Mouse (Mus musculus) lung, embryonic 14.5 days (tissue): ENCODE data around the gene Ptrh1. TPM values are rescaled to one million over a fixed set of nuclear protein-coding genes. Genes with fewer than 3 reads are reported as not detected.

ENCODE experiments used
- ATAC-seq: fragments of 200-750 bp; cut with Nextera tagmentation; 2 replicates; pipeline ENCODE4 v1.8.0; 2017; ENCODE audit warnings: mild to moderate bottlenecking, moderate TSS enrichment, moderate library complexity; ENCODE audit not compliant: insufficient read depth
- DNase-seq: peaks from one replicate; pipeline ENCODE4 v3.0.0-alpha.2; 2015
- H3K27ac ChIP-seq: fragments of 300-500 bp; sonication (generic); 2 replicates; pipeline ENCODE4 v1.5.1; 2014; ENCODE audit warnings: low read depth, mild to moderate bottlenecking, moderate library complexity
- H3K27me3 ChIP-seq: fragments of 300-500 bp; sonication (generic); 2 replicates; pipeline ENCODE4 v1.6.1; 2014; ENCODE audit warnings: low read length, control low read depth; ENCODE audit not compliant: insufficient read depth
- H3K36me3 ChIP-seq: fragments of 300-500 bp; sonication (generic); 2 replicates; pipeline ENCODE4 v1.6.1; 2014; ENCODE audit warnings: control low read depth; ENCODE audit not compliant: insufficient read depth
- H3K4me1 ChIP-seq: fragments of 300-500 bp; sonication (generic); 2 replicates; pipeline ENCODE4 v1.6.1; 2014; ENCODE audit warnings: antibody characterized with exemption, control low read depth; ENCODE audit not compliant: insufficient read depth
- H3K4me2 ChIP-seq: fragments of 300-500 bp; sonication (generic); 2 replicates; pipeline ENCODE4 v1.6.1; 2014; ENCODE audit warnings: mild to moderate bottlenecking
- H3K4me3 ChIP-seq: fragments of 300-500 bp; sonication (generic); 2 replicates; pipeline ENCODE4 v1.5.1; 2014; ENCODE audit warnings: low read depth, low read length
- H3K9ac ChIP-seq: fragments of 300-500 bp; sonication (generic); 2 replicates; pipeline ENCODE4 v1.6.1; 2014
- H3K9me3 ChIP-seq: fragments of 300-500 bp; sonication (generic); 2 replicates; pipeline ENCODE4 v1.6.1; 2016; ENCODE audit warnings: low read depth, low read length, control low read depth
- CTCF ChIP-seq: IDR thresholded peaks from 2 replicates; pipeline ENCODE4 v1.5.1; 2016; ENCODE audit warnings: antibody characterized with exemption, low read depth
- WGBS: fragments of 180-500 bp; shearing (Covaris S2); extraction: QIAGEN DNeasy Blood & Tissue Kit; methylation state at CpG from one replicate; pipeline ENCODE4 v1.1.7; 2014; 5-methylcytosine and 5-hydroxymethylcytosine counted together
- polyA plus RNA-seq: library from polyadenylated mRNA; unstranded; fragments of >200 nt; fragmentation: Nextera tagmentation; extraction: Ambion mirVana; gene quantifications from 2 replicates; pipeline ENCODE4 v1.2.1, GENCODE M21; 2014

The Ptrh1 gene
- polyA plus RNA-seq, 1 experiment from 2014 or later = 4.4 TPM

- DNase-seq (no peak), ATAC-seq (no peak)
- Histone ChIP-seq H3K4me1 (peaks cover 6% of the 10 kb centered on the region; the same call in 1 of the 2 replicates), H3K9me3 (no peaks in the 10 kb centered on the region), H3K4me2 (no peak overlapping the region), H3K36me3 (no peaks in the 10 kb centered on the region), H3K27me3 (no peaks in the 10 kb centered on the region), H3K4me3 (no peak overlapping the region), H3K27ac (no peak overlapping the region; the same call in 1 of the 2 replicates), H3K9ac (no peak overlapping the region)
- no peak for TF ChIP-seq CTCF
- 88% methylated on average over 1 of the region's 1 CpGs for WGBS
Measured at GRCm38 (mm10) chr2:32824778-32825177, 49.2 kb downstream of the Ptrh1 start.

GRCm38 (mm10) chr2:32825796-32826195, 50.2 kb downstream of the Ptrh1 start:
- Histone ChIP-seq H3K4me2 (no peak overlapping the region), H3K4me1 (peaks cover 6% of the 10 kb centered on the region; the same call in 1 of the 2 replicates), H3K9ac (no peak overlapping the region), H3K9me3 (no peaks in the 10 kb centered on the region), H3K27ac (no peak overlapping the region), H3K27me3 (no peaks in the 10 kb centered on the region), H3K36me3 (no peaks in the 10 kb centered on the region), H3K4me3 (no peak overlapping the region)
- WGBS = 79% methylated on average over 6 of the region's 6 CpGs
- no peak for DNase-seq
- TF ChIP-seq CTCF = no peak
- no peak for ATAC-seq

Other genes starting within 250 kb of the Ptrh1 start
- 18.4 and 19.9 TPM in 2 replicates for gene Fam102a, start 240.5 kb upstream of the Ptrh1 start, polyA plus RNA-seq
- gene Dpm2, start 204.9 kb upstream of the Ptrh1 start, polyA plus RNA-seq = 94.9 and 98.5 TPM in 2 replicates
- 0.50 and 0.70 TPM in 2 replicates for gene Pip5kl1, start 201.0 kb upstream of the Ptrh1 start, polyA plus RNA-seq
- gene 9430097D07Rik, start 200.1 kb upstream of the Ptrh1 start, polyA plus RNA-seq = 0.20 TPM in 1 of 2 replicates, not detected in the other
- gene St6galnac4, start 188.7 kb upstream of the Ptrh1 start, polyA plus RNA-seq = 22.0 and 23.8 TPM in 2 replicates
- gene St6galnac6, start 176.1 kb upstream of the Ptrh1 start, polyA plus RNA-seq = 8.3 and 11.1 TPM in 2 replicates
- 34.3 and 35.8 TPM in 2 replicates for gene Ak1, start 154.0 kb upstream of the Ptrh1 start, polyA plus RNA-seq
- gene Eng, start 129.2 kb upstream of the Ptrh1 start, polyA plus RNA-seq = 91.1 and 98.5 TPM in 2 replicates
- 28.4 and 32.7 TPM in 2 replicates for gene Fpgs, start 71.6 kb upstream of the Ptrh1 start, polyA plus RNA-seq
- gene Cdk9, start 62.7 kb upstream of the Ptrh1 start, polyA plus RNA-seq = 81.7 and 84.3 TPM in 2 replicates
- gene Sh2d3c, start 54.7 kb upstream of the Ptrh1 start, polyA plus RNA-seq = 37.6 and 38.8 TPM in 2 replicates
- 0.20 TPM in 1 of 2 replicates, not detected in the other for gene 6330409D20Rik, start 34.8 kb upstream of the Ptrh1 start, polyA plus RNA-seq
- 66.2 and 71.0 TPM in 2 replicates for gene Tor2a, start 18.6 kb upstream of the Ptrh1 start, polyA plus RNA-seq
- gene Ttc16, start 153 bp upstream of the Ptrh1 start, polyA plus RNA-seq = 0.15 and 0.33 TPM in 2 replicates
- gene Cfap157, start 8.6 kb downstream of the Ptrh1 start, polyA plus RNA-seq = 0.11 and 0.33 TPM in 2 replicates
- gene Stxbp1, start 71.5 kb downstream of the Ptrh1 start, polyA plus RNA-seq = 20.7 and 22.2 TPM in 2 replicates
- gene Fam129b, start 100.3 kb downstream of the Ptrh1 start, polyA plus RNA-seq = 41.2 and 46.5 TPM in 2 replicates
- 235 and 256 TPM in 2 replicates for gene Rpl12, start 185.8 kb downstream of the Ptrh1 start, polyA plus RNA-seq
- 6.4 and 6.6 TPM in 2 replicates for gene Lrsam1, start 185.8 kb downstream of the Ptrh1 start, polyA plus RNA-seq
- gene Slc2a8, start 206.3 kb downstream of the Ptrh1 start, polyA plus RNA-seq = 12.4 and 14.4 TPM in 2 replicates